Mouse (Mus musculus) adrenal gland, adult (tissue): ENCODE measurements around the gene Ube2d1.

Experiments used
- DNase-seq, 2 experiments: peaks; one replicate each; pipeline ENCODE4 v3.0.0; 2022 to 2023; ENCODE audit warnings: low spot score in 1 of 2; ENCODE audit not compliant: inconsistent age in 2 of 2

The Ube2d1 gene

GRCm38 (mm10) chr10:71291179-71291661 is 6.2 kb upstream of the Ube2d1 start:
- no peak for DNase-seq

- no peak for DNase-seq
Measured at GRCm38 (mm10) chr10:71284511-71285125, 444 bp downstream of the Ube2d1 start.

GRCm38 (mm10) chr10:71284131-71284510 is 941 bp downstream of the Ube2d1 start:
- no peak for DNase-seq

DNA sequence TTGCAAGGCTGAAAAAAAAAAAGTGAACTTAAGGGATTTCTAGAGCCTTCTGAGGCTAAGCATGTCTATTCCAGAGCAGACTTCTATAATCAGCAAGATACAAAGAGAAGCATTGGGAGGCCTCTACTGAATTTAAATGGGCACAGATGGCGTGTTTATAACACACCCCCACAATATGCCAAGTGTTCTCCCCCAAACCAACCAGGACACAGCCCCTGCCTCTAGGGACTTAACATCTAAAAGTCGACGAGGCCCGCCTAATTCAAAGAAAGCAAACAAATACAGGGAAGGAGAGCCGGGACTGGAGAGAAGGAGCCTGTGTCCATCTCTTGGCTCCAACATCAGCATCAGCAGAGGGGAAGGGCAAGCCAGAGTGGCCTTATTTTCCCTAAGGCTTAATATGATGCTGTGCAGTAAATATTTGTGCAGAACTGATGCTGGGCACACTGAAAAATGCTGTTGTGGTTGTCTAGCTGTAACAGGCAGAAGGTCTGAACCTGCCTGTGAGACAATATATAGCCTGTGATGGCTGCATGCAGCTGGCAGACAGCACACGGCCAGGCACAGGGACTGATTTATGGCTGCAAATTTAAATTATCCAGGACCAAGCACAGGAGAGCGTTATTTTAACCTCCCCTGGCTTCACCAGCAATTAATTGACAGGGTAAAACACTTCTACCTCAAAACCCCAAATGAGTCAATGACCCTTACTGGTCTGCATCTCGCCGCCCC is 11.9 kb downstream of the Ube2d1 start:
- no peak for DNase-seq

DNA sequence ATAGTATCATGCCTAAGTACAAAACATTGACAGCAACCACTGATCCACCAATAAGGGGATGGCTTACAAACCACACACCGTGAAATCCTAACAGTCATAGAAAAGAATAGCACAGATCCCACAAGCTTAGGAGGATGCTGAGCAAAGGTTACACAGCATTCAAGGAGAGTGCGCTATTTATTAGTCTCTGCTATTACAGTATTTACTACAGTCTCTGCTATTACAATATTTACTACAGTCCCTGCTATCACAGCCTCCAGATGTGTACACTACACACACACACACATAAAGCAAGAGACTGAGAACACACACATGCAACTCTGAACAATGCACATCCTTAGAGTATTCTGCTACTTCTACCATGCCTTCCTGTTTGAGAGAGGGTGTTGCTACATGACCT is 17.1 kb downstream of the Ube2d1 start:
- no peak for DNase-seq

- no peak for DNase-seq
Measured at GRCm38 (mm10) chr10:71267511-71267910, 17.6 kb downstream of the Ube2d1 start.

DNA sequence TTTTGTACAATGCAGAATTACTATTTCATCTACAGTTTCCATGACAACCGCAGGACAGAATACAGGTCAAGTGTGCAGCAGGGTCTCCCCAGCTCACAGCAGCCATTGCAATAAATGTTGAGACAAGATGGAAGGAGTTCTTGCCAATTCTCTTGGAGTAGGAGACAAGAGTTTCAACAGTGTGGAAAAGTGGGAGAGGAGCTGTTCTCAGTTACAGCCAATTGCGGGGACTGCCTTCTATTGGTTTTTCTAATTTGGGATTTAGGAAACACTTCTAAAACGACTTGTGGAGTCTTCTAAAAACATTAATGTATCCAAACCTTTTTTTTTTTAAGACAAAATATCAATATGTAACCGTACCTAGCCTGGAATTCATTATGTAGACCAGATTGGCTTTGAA is 20.0 kb downstream of the Ube2d1 start:
- no peak for DNase-seq

GRCm38 (mm10) chr10:71261637-71262036 is 23.4 kb downstream of the Ube2d1 start:
- DNase-seq: no peak

DNA sequence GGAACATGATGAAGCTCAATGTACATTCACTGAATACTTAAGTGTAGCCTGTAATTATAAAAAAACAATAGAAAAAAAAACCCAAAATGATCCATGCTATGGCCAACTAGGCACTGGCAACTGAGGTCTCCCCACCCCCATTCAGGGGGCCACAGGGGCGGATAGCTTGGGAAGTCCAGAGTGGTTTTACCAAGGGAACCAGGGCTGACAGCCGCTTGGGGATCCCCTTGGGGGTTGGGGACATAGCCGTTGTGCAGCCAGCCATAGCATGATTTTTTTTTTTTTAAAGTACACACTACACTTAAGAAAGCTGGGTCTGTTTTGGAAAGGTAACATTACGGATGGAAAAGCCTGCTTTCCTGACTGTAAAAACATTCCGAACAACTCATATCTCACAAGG is 26.1 kb downstream of the Ube2d1 start:
- DNase-seq: no peak

DNA sequence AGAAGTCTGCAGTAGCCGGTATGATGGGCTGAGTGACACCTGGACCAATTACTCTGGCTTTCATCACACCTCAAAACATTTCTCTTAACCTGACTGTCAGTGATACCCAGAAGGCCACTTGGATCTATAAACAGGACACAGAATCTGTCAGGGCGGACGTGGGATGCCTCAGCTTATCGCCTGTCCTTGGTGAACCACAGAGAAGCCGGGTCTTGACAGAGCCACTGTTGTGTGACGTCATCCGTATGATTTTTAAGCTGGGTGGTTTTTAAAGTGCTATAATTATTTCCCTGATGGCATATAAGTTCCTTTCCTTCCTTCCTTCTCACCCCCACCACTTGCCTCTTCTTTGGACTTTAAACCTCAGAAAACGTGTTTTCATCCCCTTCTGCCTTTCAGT is 26.5 kb downstream of the Ube2d1 start:
- no peak for DNase-seq

DNA sequence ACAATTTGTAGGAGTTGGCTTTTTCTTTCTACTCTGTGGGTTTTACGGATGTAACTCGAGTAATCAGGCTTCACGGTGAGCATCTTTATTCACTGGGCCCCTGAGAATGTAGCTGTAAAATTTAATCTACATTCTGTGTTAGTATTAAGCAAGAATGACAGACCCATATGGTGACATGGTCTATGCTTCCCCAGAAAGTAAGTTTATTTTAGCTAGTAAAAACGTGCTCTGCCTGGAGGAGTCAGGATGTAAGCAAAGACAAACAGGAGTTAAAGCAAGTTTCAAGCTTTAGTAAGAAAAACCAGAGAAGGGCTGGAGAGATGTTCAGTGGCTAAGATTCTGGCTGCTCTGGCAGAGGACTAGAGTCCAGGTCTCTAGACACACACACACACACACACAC is 31.9 kb downstream of the Ube2d1 start:
- no peak for DNase-seq

DNA sequence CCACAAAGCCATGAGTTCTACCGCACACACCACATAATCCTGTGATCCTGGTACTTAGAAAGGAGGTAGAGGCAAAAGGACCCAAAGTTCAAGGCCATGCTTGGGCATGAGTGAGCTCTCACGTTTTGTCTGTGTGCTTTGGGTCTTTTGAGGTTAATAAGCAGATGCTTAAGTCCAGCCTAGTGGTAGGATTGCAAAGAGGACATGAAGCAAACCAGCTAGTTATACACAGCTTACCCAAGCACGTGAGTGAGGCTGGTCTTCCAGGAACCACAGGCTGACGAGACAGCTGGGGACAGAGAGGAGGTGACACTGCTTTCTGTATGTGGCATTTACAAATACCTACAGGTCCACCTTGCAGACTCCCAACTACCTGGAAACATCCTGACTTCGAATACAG is 32.6 kb downstream of the Ube2d1 start:
- DNase-seq: no peak

DNA sequence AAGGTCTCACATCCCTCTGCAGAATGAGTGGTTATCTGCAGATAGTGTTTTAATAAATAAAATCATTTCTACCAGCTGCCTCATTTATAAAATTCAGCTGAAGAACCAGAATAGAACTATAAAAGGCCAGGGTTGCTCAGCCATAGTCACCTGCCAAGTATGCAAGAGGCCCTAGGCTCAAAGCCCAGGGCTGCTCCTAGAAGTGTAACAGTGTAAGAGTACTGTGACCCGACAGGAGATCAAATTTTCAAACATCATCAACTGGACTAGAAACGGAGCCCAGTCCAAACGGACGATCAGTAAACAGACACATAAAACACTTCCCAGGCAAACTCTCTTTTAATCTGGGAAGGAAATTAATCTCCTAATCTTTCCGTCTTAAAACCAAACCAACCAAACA is 33.2 kb downstream of the Ube2d1 start:
- no peak for DNase-seq

DNA sequence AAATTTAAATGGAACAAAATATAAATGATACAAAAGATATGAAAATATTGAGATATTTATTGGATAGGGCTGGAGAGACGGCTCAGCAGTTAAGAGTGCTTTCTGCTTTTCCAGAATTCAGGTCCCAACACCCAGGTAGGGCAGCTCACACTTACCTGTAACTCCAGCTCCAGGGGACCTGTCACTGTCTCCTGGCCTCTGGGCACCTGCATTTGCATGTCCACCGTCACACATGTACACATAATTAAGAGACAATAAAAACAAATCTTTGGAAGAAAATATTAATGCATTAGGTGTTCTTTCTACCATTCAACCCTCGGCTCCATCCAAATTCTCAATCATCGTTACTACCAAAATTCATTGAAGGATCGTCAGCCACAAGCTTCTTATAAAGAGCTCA is 33.8 kb downstream of the Ube2d1 start:
- DNase-seq: no peak

- DNase-seq: no peak
Measured at GRCm38 (mm10) chr10:71250472-71250871, 34.6 kb downstream of the Ube2d1 start.

DNA sequence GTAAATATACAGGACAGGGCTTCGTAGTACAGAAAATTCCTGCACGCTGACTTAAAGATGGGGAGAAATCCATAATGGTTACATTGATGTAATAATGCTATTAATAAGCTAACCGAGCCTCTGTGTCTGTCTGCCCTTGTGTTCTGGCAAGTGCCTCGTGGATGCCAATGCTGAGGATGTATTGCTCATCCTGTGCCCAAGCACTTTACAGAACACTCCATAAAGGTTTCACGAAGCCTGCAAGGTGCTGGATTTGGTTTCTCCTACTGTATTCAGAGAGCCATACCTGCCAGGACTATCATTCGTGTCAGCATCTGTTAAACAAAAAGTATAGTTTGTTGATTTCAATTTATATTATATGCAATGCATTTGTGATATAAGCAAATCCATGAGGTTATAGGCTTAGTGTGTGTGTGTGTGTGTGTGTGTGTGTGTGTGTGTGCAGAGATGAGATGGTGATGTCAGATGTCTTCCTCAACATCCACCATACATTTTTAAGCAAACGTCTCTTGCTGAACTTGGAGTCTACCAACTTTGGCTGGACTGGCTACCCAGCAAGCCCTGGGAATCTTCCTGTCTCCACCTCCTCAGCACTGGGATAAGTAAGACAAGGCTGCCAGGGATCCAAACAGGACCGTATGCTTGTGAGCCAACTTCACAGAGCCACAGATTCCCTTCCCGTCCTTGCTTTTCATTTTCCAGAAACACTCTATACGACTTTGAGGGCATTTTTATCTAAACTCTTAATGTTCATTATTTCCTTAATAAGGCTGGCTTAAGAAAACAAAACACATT is 35.8 kb downstream of the Ube2d1 start:
- DNase-seq: no peak

DNA sequence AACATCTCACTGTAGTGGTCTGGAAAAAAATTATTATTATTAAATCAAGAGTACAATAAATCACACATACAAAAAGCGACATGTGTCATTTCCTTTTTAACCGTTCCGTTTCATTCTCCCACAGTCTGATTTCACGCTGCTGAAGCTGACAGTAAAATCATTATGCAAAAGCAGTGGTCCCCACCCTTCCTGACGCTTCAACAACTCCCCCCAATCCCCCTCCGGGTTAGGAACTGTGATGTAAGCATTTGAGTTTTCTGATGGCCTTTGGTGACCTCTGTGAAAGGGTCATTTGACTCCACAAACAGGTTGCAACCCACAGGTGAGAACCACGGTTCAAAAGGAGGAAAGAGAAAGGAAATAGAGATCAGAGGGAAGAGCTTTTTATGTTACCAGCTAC is 38.1 kb downstream of the Ube2d1 start:
- no peak for DNase-seq

DNA sequence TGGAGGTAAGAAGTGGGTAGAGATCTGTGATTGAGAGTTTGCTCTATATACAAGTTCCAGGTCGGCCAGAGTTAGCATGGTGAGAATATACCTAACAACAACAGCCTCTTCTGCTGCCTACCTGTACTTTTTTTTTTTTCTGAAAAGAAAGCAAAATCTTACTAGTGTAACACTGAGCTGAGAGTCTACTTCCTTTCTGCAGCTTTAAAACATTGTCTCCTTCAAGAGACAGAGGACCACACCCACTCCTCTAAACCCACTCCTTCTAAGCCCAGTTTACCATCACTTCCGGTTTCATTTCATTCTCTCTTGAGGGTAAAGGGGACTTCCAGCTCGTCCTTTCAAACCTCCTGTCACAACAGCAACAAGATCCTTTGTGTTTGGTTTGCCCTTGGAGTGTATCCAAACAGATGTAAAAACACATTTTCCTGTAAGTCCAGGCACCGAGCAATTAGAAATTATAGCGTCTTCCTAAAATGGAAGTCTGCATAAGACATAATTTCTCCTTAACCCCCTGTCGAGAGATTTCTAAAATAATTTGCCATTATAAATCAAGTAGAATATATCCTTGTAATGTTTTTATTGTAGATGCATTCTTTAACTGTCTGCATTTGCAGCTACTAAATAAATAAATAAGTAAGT is 45.5 kb downstream of the Ube2d1 start:
- no peak for DNase-seq

DNA sequence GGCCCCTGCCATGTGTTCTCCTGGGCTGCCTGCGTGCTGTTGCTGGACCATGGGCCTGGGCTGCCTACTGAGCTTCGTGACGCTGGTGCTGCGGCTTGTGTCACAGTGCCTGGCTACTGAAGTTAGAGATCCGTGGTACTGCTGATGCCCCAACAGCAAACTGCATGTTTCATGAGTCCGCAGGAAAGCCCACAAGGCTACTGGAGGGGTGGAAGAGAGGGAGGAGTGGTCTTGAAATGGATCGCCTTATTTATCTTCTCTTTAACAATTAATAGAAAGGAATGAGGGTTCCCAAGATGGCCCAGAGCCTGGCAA is 46.9 kb downstream of the Ube2d1 start, which contains the start of gene Tfam:
Gene Tfam, minus strand, starts transcription at position 41 of the 315 bp plus-strand sequence.
- no peak for DNase-seq

GRCm38 (mm10) chr10:71237516-71238239 is 47.4 kb downstream of the Ube2d1 start:
- peak; percentile 97 to 99 for DNase-seq

GRCm38 (mm10) chr10:71234071-71234470 is 51.0 kb downstream of the Ube2d1 start:
- no peak for DNase-seq
